Mouse (Mus musculus): ENCODE data around the gene Med12l.

- TF ChIP-seq POLR2A (IDR thresholded peaks at IDR 0.05; ENCODE audit: extremely low read depth, insufficient read depth, low read length), result no peak
- no peak for TF ChIP-seq CTCF (IDR thresholded peaks at IDR 0.05; ENCODE audit: low read depth, low read length)
These were observed 322.9 kb downstream of the Med12l start for GRCm38 (mm10) chr3:59328526-59328925.

Measured in liver, adult 2 months (tissue).